14 mouse cellular contexts compared by ENCODE assay signal in the genomic region with DNA sequence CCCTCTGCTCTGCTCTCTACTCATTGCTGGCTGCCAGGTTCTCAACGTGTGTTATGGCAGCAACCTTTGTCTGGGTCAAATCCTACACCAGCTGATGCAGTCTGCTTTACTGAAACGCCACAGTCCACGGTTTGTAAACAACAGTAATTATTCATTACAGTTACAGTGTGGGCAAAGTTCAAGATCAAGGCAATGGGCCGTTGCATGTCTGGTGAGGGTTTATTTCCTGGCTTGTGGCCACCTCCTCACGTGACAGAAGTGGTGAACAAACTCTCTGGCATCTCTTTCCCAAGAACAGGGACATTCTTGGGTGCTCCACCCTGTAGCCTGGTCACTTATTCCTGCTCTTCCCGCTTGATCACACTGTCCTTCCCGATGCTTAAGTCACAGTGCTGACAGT.
A peak's percentile ranks its signal among the peaks of the same experiment; 100 is the strongest.
DNase-seq lines count a peak whose midpoint lies in the region; ATAC-seq and TF ChIP-seq lines count a peak whose summit lies in the region.
"Had no signal": no experiment of that assay in that cellular context is flagged by ENCODE, and none has a peak within 500 bp of the region (broad histone marks: within the 10 kb centered on the region; RNA-seq: fewer than 3 reads in every experiment).

No protein-coding gene starts in this region.

- H3K27me3 ChIP-seq in cerebellum, adult 2 months (ENCODE audit: control insufficient read depth, insufficient read depth, low read length): no peaks in the 10 kb centered on the region
- no peaks in the 10 kb centered on the region for H3K27me3 ChIP-seq in kidney, embryonic 16.5 days (ENCODE audit: insufficient read depth, low read length)
- no peaks in the 10 kb centered on the region for H3K27me3 ChIP-seq in hindbrain, embryonic 16.5 days (replicated peaks; ENCODE audit: control insufficient read depth, insufficient read depth, low read length)
- H3K27me3 ChIP-seq: heart, embryonic 15.5 days; hindbrain, embryonic 13.5 days had no signal

- no peak for TF ChIP-seq POLR2A in cerebellum, adult 2 months (IDR thresholded peaks at IDR 0.05; ENCODE audit: borderline replicate concordance, insufficient read depth, low read length)

- no peaks in the 10 kb centered on the region for H3K4me1 ChIP-seq in cerebellum, adult 2 months (ENCODE audit: control insufficient read depth, insufficient read depth, low read length)
- H3K4me1 ChIP-seq in kidney, embryonic 16.5 days (ENCODE audit: insufficient read depth, low read length): no peaks in the 10 kb centered on the region
- H3K4me1 ChIP-seq in hindbrain, embryonic 16.5 days (ENCODE audit: control insufficient read depth, insufficient read depth, low read depth, low read length): no peaks in the 10 kb centered on the region
- H3K4me1 ChIP-seq: heart, embryonic 15.5 days; hindbrain, embryonic 13.5 days had no signal

- H3K4me3 ChIP-seq in cerebellum, adult 2 months (replicated peaks; ENCODE audit: insufficient read depth, low read depth, low read length): no peak overlapping the region
- no peak overlapping the region for H3K4me3 ChIP-seq in kidney, embryonic 16.5 days (ENCODE audit: low read length)
- H3K4me3 ChIP-seq in hindbrain, embryonic 16.5 days (ENCODE audit: low read length): no peak overlapping the region
- H3K4me3 ChIP-seq: heart, embryonic 15.5 days; hindbrain, embryonic 13.5 days; limb, embryonic 10.5 days; midbrain, embryonic 10.5 days; myocyte had no signal

- no peaks in the 10 kb centered on the region for H3K9me3 ChIP-seq in kidney, embryonic 16.5 days (ENCODE audit: low read length)
- no peaks in the 10 kb centered on the region for H3K9me3 ChIP-seq in hindbrain, embryonic 16.5 days (ENCODE audit: control insufficient read depth, low read length)
- H3K9me3 ChIP-seq: heart, embryonic 15.5 days; hindbrain, embryonic 13.5 days; limb, embryonic 10.5 days; midbrain, embryonic 10.5 days had no signal

- peak; percentile 85 for ATAC-seq in kidney, embryonic 16.5 days (ENCODE audit: low FRiP score, low TSS enrichment)
- ATAC-seq in hindbrain, embryonic 16.5 days: no peak

- TF ChIP-seq CTCF in cerebellum, adult 2 months (IDR thresholded peaks at IDR 0.05; ENCODE audit: borderline replicate concordance, insufficient read depth, low read depth, low read length): no peak

- H3K27ac ChIP-seq in cerebellum, adult 2 months (ENCODE audit: insufficient read depth, low read length): no peak overlapping the region
- no peak overlapping the region for H3K27ac ChIP-seq in kidney, embryonic 16.5 days (ENCODE audit: low read length)
- no peak overlapping the region for H3K27ac ChIP-seq in hindbrain, embryonic 16.5 days (ENCODE audit: low read depth, low read length)
- H3K27ac ChIP-seq: heart, embryonic 15.5 days; hindbrain, embryonic 13.5 days; midbrain, embryonic 10.5 days had no signal

- H3K4me2 ChIP-seq in kidney, embryonic 16.5 days (replicated peaks; ENCODE audit: low read depth, low read length): no peak overlapping the region
- no peak overlapping the region for H3K4me2 ChIP-seq in hindbrain, embryonic 16.5 days (ENCODE audit: low read length)
- H3K4me2 ChIP-seq: heart, embryonic 15.5 days; hindbrain, embryonic 13.5 days had no signal

- WGBS in cerebellum, adult 2 months: 44% methylated on average over 7 of the region's 7 CpGs
- WGBS in kidney, embryonic 16.5 days: 38% methylated on average over 7 of the region's 7 CpGs
- WGBS in hindbrain, embryonic 16.5 days: 64% methylated on average over 7 of the region's 7 CpGs

- H3K36me3 ChIP-seq in kidney, embryonic 16.5 days (ENCODE audit: insufficient read depth, low read length): no peaks in the 10 kb centered on the region
- no peaks in the 10 kb centered on the region for H3K36me3 ChIP-seq in hindbrain, embryonic 16.5 days (ENCODE audit: control insufficient read depth, insufficient read depth, low read length)
- H3K36me3 ChIP-seq: heart, embryonic 15.5 days; hindbrain, embryonic 13.5 days; limb, embryonic 10.5 days; midbrain, embryonic 10.5 days had no signal

- peak; percentile 34 to 35 for DNase-seq in cerebellum, postnatal 10 days
- DNase-seq in cerebellum, adult 2 months: no peak
- peak; percentile 37 for DNase-seq in 3T3-L1 (ENCODE audit: low read depth, low spot score)
- peak; percentile 53 for DNase-seq in adrenal gland, postnatal 25 days
- DNase-seq in urinary bladder, adult 2 months (ENCODE audit: low spot score): no peak
- no peak for DNase-seq in spleen, adult 12 weeks (ENCODE audit: low spot score)
- DNase-seq: layer of hippocampus, adult 9-11 months had no signal

- H3K9ac ChIP-seq in kidney, embryonic 16.5 days (replicated peaks; ENCODE audit: low read length): no peak overlapping the region
- H3K9ac ChIP-seq in hindbrain, embryonic 16.5 days (ENCODE audit: low read depth, low read length): no peak overlapping the region
- H3K9ac ChIP-seq: heart, embryonic 15.5 days; hindbrain, embryonic 13.5 days had no signal

Comparison
In these comparisons a context has a peak if more than half of its experiments do, and no peak if none do; other contexts are left out.
1. DNase-seq: peak in cerebellum, postnatal 10 days (2 of 2), 3T3-L1 (single experiment) and adrenal gland, postnatal 25 days (single experiment); none in cerebellum, adult 2 months (0 of 2), urinary bladder, adult 2 months (single experiment) and spleen, adult 12 weeks (single experiment).